Mouse (Mus musculus) gastrocnemius, postnatal 10 days (tissue): ENCODE data around the gene Nfib. TPM values are rescaled to one million over a fixed set of nuclear protein-coding genes. Genes with fewer than 3 reads are reported as not detected.
A peak's percentile ranks its signal among the peaks of the same experiment; 100 is the strongest.

ENCODE experiments used
- DNase-seq: peaks from one replicate; pipeline ENCODE4 v3.0.0; 2021; ENCODE audit warnings: mixed read lengths
- total RNA-seq, 2 experiments: library from RNA; stranded (reverse); gene quantifications; 2 replicates each; pipeline ENCODE4 v1.2.3; 2021

Nfib gene
- total RNA-seq, 2 experiments from 2014 or later: 145 to 150 TPM

DNA sequence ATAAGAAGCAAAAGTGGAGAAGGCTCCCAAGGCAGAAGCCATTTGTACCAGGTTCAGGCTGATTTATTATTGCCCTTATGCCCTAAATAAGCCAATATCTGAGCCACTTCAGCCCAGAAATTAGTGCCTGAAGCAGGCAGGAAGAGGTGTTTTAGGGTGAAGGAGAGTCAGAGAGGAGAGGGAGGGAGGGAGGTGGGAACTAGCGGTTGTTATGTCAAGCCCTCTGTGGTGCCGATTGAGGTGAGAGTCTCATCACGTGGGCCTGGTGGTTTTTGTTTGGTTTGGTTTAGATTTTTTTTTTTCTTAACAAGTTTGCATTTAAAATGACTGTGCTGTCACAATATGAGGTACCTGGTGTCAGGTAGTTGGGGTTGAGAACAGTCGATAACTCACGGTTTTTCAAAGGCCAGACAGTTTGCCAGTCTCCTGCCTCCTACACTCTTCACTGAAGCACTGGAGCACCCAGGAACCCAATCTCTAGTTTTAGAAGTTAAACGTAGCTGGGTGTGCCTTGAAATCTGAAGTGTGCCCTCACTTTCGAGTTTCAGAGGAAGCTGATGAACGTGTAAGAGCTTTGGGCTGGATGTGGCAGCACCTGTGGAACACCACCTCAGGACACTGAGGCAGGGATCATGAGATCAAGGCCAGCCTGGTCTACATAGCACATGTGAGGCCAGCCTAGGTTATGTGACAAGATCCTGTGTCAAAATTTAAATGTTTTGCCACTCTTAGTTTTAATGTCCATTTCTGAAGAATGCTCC is 81.1 kb downstream of the Nfib start:
- DNase-seq: no peak

DNA sequence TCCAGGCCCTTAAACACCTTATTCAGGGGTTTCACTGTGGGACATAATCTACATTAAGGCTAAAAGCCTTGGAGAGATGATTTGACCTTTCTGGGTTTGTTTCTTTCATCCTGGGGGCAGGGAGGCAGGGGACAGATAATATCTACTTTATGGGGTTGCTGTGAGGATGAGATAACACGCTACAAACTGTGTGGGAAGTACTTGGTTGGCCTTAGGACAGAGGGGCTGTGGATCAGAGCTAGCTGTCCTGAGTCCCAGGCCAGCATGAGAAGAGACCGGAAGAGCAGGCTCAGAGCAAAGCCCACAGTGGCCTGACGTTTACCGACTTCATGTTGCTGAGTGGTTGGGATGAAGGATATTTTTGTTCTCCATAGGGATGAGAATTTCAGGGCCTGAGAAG is 81.7 kb downstream of the Nfib start:
- no peak for DNase-seq

DNA sequence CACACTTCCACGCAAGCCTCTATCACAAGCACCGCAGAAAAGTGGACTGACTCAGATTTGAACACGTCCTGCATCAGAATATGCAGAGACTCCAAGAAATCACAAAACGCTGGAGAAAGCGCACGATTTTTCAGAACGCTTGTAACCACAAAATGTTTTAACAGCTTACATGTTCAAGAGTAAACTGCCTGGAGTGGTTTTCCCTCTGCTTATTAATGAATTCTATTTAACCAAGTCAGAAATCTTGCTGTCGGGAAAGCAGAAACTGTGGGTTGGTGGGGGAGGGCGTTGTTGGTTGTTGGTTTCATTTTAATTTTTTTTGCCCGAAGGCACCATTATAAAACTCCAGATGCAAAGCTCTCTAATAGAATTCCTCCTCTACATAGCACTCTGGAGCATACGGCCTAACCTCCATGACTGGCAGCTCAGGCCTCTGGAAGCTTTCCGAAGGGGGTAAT is 82.4 kb downstream of the Nfib start:
- DNase-seq: no peak

DNA sequence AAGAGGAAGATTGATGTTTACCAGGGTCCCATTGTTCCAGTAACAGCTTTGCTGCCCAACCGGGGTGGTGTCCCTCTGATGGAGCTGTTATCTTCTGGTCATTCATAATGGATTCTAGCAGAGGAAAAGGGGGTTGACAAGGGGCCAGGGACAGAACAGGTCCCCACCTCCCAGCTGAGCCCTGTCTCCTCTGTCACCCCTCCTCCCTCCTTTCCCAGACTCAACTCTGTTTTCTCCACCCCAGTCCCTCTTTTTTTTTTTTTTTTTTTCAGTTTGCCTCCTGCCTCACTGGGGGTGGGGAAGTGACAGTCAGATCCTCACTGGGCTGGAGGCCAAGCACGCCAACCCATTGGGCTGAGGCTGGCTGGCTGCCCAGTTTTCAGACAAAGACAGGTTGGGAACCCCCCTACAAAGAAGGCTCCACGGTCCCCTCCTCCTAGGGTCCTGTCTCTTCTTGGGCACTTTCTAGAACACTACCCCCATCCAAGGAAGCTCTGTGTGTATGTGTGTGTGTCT is 83.2 kb downstream of the Nfib start:
- DNase-seq: peak; percentile 56

DNA sequence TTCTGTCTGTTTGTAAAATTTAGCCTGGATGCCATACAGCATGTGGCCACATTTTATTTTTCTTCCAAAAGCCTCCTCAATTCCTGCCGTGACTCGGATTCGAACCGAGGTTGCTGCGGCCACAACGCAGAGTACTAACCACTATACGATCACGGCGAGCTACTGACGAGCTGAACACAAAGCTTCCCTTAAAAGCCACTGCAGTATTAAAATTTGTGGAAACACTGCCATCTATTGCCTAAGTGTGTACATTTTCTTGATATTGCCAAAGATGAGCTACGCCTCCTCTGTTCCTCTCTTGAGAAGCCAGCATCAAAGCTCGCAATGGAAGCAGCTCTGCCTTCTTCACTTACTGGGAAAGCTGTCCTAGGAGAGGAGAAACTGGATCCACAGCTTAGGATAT is 86.0 kb downstream of the Nfib start:
- no peak for DNase-seq

DNA sequence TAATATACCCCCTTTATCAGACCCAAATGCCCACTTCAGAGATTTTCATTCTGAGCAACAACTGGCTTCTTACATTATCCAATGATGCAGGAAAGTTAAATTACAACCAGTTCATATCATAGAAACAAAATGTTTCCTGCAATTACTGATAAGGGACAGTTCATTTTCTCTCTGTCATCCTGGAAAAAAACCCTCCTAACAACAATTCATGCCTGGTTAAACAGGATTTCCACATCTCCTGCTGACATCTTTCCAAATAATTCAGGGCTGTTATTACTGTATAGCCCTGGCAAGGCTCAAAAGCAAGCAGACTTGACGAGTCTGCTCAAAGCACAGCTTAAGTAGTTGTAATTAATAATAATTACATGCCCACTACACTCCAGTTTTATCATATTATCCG is 86.5 kb downstream of the Nfib start:
- DNase-seq: no peak

DNA sequence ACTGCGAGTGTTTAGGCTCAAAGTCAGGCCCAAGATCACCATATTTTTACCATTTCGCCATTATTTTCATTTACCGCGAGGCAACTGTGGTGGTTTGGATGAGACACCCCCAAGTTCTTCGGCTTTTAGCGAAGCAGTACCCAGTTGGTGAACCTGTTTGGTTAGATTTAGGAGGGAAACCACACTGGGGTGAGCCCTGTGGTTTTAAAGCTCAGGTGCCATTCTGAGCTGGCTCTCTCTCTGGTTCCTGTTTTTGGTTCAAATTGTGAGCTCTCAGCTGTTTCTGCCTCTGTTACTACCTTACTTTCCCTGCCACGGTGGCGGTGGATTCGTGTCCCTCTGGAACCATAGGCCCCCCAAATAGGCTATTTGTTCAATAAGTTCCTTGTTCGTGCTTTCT is 88.3 kb downstream of the Nfib start:
- no peak for DNase-seq

DNA sequence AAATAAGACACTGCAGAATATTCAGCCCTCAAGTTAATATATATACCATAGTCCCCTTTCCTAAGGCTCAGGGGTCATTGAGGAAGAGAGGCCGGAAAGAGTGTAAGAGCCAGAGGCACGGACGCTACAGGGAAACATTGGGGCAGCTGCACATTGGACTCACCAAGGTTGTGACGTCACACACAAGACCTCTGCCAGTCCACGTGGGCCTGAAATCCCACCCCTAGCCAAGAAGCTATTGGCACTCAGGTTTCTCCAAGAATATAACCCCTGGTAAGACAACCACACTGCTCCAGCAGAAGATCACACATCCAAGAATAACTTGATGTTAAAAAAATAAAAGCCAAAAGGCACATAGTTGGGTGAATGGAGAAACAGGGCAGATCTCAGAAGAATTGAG is 89.8 kb downstream of the Nfib start:
- peak; percentile 58 for DNase-seq

DNA sequence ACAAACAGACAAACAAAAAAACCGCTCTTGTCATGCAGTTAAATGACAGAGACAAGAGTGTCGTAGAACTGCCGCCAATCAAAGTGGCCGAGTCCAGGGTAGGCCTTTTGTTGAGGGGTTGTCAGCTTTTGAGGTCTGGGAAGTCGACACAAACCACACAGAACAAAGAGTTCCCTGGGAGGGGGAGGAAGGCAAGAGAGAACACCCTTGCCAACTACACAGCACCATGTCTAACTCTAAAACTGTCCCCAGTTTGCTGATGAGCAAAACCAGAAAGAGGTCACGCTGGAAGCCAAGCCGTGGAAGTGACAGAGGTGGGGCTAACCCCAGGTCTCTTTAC is 91.1 kb downstream of the Nfib start:
- no peak for DNase-seq

DNA sequence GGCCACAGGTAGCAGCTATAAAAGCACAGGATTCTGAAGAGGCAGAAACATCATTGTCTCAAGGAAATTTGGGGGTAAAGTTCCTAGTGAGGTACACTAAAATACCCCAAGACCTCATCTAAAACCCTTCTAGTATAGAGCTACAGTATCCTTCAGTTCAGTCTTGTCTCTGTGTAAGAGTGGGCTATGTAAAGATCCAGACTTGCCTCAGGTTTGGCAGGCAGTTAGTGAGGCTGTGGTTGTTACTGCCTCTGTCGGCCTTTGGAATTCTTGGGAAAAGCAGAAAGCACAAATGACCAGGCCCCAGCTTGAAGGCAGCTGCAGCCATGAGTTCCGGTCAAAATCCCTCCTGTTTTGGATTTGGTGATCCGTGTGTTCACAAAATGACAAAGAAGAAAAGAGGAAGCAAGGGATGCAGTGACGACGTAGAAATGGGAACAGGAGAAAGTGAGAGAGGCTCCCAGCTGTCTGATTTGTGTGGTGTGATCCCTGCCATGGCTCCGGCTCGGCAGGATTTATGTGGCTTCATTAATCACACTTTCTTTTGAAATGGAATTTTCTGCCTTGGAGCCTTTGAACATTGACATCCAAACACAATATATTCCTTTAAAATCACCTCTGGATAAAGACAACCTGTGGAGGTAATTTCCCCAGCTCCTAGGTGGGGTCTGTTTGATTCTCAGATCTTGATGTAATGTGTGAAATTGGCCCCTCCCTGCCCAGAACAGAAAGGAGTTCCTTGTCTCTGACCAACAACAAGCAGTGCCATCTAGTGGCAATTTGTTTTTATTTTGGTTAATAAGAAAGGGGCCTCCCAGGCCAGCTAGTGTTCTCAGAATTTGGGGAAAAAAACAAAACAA is 91.7 kb downstream of the Nfib start:
- peak; percentile 21 for DNase-seq

DNA sequence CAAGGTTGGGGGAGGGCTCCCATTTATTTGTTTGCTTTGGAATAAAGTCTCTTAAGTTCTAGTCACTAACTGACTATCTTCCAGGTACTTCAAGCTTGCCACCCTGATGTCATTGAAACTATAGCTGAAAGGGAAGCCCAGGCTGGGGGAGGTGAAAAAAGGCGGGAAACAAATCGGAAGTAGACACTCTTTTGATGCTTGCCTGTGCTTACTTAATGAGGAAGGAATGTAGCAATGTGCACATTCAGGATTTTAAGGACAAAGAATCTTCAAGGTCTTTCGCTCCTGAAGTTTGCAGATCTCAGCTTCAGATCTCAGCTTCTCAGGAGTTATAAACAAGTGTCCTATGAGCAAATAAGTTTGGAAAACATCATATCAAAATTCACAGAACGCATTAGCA is 95.9 kb downstream of the Nfib start:
- no peak for DNase-seq

DNA sequence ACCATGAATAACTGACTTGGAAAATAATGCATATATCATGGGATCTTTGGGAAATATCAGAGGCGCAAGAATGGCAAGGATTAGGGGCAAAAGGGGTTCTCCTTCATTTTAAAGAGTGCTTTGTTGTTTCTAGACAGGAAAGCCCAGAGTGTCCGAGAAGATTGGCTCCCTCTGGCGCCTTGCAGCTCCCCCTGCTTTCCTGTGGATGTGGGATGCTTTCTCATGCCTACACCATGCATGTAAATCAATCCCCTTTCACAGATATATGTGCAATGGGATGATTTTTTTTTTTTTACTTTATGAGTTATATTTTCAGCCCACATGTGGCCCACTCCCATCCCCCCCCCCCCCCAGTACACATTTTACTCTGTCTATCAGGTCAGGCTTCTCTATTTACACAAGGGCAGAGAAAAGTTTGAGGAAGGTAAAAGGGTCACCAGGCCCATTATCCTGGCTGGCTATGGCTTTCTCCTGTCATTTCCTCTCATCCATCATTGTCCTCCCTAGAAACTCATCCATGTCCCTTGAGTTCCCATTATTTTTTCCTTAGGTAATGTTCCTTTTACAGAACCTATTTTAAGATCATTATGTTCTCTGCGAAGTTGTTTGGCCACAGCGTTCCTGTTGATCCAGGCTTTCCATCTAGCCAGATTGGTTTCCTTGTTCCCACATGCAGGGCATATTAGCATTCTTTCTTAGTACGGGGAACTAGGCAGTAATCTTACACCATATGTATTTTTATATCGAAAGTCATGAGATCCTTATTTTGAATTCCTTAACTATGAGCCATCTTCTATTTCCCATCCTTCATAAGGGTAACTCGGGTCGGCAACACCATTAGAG is 96.6 kb downstream of the Nfib start:
- DNase-seq: no peak

DNA sequence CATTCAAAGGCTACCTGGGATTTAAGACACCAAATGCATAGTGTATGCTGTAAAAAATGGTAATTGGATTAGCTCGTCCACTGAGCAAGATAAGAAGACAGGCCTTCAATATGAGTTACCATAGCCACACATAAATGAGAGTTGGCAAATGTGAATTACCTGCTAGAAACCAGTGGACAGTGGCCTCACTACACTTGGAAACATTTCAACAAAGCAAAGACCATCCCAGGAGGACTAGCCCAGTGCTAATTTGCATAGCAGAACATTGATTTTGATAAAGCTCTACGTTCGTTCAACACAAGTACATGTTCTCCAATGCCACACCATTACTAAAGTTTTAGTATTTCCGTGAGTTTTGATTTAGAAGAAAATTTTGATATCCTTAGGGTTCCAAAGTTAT is 98.3 kb downstream of the Nfib start:
- no peak for DNase-seq

DNA sequence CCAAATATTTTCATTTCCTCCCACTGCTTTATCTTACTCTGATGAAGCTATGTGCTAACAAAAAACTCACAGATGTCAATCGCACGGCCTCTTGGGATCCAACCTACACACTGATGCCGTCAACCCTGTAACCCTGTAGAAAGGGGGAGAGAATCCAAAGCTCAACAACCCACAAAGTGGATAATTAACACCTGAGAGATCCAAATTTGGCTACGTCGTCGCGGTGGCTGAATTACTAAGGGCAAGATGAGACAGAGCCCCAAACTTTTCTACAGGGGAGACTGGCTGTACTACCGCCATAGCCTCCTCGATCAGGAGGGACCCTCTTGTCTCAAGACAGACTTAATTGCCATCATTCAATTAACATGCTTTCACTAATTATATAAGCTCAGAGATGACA is 99.2 kb downstream of the Nfib start:
- no peak for DNase-seq

DNA sequence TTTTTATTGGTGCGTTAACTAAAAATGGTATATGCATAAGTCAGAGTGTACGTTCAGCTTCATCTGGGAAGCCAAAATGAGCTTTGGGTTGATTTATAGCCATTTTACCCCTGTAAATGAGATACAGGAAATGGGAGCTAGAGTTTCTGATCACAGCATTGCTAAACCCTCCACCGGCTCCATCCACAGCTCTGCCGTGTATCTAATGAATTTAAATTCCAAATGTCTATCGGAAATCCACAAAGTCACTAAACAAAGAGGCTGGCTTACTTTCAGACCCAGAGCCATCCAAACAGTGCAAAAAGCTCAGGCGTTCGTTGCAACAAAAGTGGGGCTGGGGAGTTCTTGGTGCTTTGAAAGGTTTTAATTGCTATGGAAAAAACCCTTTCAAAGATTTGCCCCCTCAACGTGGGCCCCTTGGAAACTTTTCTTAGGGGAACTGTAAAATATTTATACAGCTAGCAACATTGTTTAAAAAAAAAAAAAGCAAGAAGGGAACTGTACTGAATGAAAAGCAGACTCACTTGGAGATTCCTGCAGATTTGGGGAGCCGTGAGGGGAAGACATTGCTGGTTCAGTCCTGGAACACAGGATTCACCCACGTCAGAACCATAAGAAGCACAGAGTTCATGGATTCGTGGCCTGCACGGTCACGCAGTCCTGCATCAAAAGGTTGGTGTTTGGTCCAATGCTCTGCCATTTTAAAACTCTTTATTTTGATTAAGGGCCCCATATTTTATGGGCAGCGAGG is 100.3 kb downstream of the Nfib start:
- no peak for DNase-seq

DNA sequence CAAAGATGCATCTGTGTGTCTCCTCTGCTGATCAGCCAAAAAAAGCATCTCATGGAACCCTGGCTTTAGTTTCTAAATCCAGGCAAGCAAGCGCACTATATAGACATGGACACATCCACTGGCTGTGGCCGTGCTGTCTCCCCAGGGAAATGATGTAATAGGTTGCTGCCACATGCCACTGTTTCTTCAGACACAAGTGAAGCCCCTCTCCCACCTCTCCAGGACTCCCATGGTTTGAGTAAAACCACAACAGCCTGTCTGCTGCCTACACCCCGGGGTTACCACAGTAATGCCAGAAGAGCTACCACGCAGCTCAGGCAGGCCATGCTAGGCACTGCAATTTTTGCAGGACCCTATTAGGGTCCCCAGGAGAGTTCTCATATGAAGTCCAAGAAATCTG is 101.0 kb downstream of the Nfib start:
- DNase-seq: no peak

DNA sequence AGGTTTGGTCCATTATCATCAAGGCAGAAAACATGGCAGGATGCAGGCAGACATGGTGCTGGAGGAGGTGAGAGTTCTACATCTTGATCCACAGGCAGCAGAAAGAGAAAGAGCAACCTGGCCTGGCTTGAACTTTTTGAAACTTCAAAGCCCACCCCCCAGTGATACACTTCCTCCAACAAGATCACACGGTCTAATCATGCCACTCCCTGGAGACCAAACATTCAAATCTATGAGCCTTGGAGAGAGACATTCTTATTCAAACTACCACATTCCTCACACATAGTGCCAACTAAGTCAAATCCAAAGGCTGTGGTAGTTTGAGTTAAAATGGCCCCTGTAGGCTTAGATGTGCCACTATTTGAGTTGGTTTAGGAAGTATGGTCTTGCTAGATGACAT is 104.9 kb downstream of the Nfib start:
- no peak for DNase-seq

DNA sequence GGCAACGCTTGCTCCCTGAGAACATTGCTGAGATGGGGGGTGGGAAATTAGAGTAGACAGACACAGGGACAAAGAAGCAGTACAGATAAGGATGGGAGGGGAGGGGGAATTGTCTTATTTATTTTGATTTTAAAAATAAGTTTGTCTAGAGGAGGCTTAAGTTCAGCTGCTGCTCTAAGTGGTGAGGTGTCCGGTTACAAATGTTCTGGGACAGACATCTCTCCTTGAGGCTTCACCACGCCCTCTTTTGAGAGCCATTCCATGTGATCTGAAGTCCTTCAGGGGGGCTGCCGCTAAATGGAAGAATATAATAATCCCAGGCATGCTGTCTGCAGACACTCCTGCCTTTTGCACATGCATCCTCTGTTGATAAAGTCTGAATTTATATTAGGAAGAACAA is 107.1 kb downstream of the Nfib start:
- no peak for DNase-seq

DNA sequence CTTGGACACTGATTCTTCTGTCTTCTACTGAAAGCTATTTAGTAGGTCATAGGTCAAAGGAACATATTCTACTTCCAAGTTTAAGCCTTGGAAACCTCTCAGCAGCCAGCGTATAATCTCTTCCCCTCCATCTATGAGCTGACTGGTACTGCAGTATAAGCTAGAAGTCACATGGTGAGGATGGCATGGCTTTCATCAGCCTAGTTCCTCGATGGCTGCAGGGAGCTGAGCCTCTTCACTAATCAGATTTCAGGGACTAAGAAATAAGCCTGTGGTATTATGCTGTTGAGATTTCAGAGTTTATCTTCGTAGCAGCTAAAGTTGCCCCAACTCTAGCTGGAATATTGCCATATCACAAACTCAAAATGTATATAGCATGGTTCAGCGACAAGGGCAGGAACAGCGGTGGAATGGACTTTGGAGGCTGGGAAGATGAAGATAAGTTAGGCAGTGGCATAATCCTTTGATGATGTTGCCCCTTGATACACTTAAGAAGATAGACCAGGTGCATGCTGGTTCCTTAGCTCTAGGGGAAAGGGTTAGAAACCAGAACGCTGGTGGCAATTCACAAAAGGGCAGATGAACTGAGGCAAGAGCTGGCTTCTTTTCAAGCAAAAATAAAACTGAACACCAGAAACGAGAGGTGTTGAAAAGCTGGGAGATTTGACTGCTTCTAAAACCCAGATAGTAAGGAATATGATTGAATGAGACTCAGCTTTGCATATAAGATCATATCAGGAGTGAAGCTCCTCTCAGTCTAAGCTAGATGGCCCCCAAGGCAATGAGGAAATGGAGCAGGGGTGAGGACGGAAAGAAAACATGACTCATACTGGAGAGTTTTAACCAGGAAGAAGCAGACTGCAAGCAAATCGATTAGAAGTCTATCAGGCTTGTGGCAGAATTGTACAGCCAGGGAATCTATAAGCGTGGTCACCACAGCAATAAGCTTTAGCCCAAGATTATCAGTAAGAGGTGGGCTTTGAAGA is 111.6 kb downstream of the Nfib start:
- no peak for DNase-seq
